Mouse (Mus musculus): ENCODE data around the gene Ncf2.

Gene Ncf2

DNA sequence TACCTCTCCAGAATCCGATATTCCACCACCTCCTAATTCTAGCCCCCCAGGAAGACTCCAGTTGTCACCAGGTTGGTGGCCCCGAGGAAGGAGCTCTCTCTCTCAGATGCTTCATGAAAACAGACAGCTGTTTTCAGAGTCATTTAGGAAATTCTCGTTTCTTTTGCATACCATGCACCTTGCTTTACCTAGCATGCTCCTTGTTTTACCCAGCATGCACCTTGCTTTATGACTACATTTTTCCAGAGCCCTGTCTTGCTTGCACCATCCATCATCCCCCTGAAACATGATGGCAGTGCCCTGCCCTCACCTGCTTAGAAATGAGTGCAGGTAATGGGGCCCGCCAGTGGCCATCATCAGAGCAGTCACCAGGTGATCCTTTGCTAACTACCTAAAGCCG, 31.6 kb downstream of the Ncf2 start:
- DNase-seq (ENCODE audit: low spot score): no peak

- no peak for DNase-seq (ENCODE audit: low spot score)
Measured at GRCm38 (mm10) chr1:152832316-152832715, 32.3 kb downstream of the Ncf2 start.

GRCm38 (mm10) chr1:152835061-152835460, 35.1 kb downstream of the Ncf2 start:
- DNase-seq (ENCODE audit: low spot score): no peak

DNA sequence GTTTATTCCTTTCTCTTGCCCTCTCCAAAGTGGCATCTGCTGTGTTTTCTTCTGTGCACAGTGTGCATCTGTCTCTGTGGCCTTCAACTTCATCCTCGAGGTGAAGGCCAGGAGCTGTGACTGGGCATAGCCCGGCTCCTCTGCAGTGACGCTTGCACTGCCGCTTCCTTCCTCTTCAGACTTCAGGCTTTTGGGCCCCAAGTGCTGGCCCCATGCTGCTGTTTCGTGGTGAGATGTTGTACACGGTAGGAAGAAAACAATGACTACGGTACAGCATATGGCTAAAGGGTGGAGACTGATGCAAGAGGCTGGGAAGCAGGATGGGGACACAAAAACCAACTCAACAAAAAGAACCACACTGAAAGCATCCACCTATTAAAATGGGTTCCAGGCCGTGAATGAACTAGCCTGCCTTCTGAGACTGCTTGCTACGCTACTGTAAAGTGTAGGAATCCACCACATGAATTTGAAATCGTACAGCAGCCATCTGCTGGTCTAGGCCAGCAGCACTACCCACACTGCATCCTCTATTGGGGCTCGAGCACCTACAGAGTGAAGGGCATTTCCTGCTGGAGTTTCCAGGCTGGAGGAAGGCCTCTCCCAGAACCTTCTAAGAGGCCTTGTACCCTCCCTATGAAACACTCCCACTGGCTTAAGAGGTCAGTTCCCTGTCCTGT, 38.2 kb downstream of the Ncf2 start:
- DNase-seq (ENCODE audit: low spot score): no peak

DNA sequence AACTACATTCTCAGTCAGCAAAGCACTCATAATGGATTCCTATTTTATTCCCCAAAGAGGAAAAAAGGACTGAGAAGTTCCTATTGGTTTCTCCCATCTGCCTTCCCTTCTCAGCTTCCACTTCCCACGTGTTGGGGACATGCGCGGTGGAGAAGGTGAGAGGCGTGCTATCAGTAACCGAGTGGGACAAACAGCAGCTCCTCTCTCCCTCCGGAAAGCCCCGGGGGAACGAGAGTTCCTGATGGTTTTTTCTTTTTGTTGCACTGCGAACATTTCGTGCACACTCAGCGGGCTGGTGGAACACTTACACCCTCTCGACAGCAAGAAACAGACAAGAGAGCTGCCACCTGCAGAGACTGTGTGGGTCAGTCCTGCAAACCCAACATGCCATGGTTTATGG, 38.8 kb downstream of the Ncf2 start:
- no peak for DNase-seq (ENCODE audit: low spot score)

GRCm38 (mm10) chr1:152840343-152840742, 40.3 kb downstream of the Ncf2 start:
- no peak for DNase-seq (ENCODE audit: low spot score)

GRCm38 (mm10) chr1:152841057-152841456, 41.1 kb downstream of the Ncf2 start:
- DNase-seq (ENCODE audit: low spot score): no peak

DNA sequence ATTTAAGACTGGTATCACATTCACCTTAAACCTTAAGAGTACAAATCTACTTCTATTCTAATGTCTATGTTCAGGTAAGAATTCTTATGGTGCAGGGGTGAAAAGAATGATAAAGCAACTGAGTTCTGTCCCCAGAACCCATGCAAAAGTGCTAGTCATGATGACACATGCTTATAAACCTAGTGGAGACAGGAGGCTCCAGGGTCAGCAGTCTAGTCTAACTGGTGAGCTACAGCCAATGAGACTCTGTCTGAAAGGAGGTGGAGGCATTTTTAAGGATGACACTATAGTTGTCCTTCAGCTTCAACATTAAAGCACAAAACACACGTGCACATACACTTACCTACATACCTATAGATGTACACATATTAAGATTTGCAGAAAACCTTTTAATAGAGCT, 44.6 kb downstream of the Ncf2 start:
- DNase-seq (ENCODE audit: low spot score): no peak

DNA sequence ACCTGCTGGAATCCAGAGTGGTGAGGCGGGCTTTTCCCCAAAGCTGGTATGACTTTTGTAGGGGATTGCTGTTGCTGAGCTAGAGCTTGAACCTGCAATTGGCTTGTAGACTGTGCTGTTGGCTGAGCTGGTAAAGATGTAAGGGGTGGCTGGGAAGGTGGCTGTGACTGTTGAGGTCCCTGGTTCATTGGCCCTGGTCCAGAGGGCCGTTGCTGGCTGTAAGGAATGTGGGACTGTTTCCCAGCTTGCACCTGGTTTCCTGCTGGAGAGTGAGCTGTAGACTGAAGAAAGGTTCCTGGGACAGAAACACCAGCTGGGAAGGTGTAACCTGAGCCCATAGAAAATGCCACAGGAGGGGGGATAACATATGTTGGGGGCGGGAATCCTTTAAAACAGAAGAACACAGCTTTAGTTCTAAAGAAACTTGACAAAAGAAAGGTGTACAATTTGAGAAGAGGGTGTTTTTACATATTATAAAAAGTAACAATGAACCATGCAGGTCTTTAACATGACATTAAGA, 45.3 kb downstream of the Ncf2 start:
- no peak for DNase-seq (ENCODE audit: low spot score)

DNA sequence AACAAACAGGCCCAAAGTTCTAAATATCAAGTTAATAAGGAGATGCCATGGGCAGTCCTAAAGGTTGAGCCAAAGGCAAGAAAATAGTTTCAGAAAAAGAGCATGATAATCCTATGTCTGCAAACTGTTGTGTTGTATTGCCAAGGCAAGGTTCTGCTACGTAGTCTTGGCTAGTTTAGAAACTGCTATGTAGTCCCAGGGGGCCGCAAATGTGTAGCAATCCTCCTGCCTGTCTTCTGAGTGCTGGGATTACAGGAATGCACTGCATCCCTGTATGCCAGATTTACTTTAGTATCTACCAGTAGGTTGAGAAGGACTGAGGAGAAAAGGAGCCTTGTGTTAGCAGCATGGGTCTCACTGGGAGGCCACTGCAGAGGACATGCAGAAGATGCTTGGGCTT, 46.9 kb downstream of the Ncf2 start:
- DNase-seq (ENCODE audit: low spot score): no peak

- DNase-seq (ENCODE audit: low spot score): no peak
Measured at GRCm38 (mm10) chr1:152869901-152870300, 69.9 kb downstream of the Ncf2 start.

DNA sequence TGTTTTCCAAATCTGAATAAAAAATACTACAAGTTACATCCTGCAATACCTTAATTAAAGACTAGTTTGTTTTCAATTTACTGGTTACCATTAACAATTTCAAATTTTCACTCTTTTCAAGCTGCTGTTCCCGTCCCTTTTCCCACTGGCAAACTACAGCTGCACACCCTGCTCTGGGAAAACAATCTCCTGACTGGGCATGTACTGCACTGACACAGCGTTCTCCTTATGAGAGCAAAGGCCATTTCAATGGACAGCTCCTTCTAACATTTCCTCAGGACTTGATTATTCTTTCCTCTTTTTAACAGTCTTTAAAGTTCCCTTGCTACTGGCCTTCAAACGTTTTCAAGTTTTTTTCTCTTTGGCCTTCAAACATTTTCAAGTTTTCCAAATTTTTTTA, 71.0 kb downstream of the Ncf2 start:
- DNase-seq (ENCODE audit: low spot score): no peak

Measured in layer of hippocampus, adult 9-10 months (tissue).